Mouse (Mus musculus) 3134 (cell line): Measurements from ENCODE around the gene Fam69a.
"Not testable (repeated sequence)": the region's sequence is repeated elsewhere in the genome, so short reads cannot be mapped to it uniquely, and the experiment has no call there.

ENCODE experiments used
- DNase-seq: peaks from one replicate; pipeline ENCODE4 v3.0.0-alpha.2; 2011; ENCODE audit warnings: low spot score; ENCODE audit not compliant: insufficient read length; ENCODE audit errors: extremely low read depth

Fam69a gene

DNA sequence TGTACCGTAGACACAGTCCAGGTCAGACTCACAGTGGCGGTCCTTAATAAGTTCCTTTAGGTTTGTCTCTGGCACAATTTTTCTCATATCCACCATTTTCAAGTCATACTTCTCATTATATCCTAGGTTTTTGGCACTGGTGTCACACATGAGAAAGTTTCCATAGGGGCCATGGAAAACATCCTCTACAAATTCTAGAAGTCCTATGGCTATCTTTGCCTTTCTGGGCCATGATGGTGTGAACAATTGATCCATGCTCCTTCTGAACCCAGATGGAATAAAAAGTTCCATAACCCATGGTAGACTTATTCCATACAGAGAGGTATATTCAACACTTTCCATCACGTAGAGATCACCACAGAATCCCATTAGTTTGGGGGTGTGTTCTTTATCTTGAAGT is 77.2 kb downstream of the Fam69a start:
- DNase-seq, result no peak

GRCm38 (mm10) chr5:107908514-107909110 is 78.3 kb downstream of the Fam69a start:
- DNase-seq, result no peak

- DNase-seq, result no peak
Measured at GRCm38 (mm10) chr5:107904325-107904724, 82.6 kb downstream of the Fam69a start.

GRCm38 (mm10) chr5:107901014-107901615 is 85.8 kb downstream of the Fam69a start:
- DNase-seq, result no peak

- DNase-seq, result peak; percentile 85
Measured at GRCm38 (mm10) chr5:107900206-107901013, 86.5 kb downstream of the Fam69a start, which contains the start of gene Rpl5. TSS of gene Rpl5 (plus strand) at chr5:107900502.

GRCm38 (mm10) chr5:107896265-107896664 is 90.6 kb downstream of the Fam69a start:
- DNase-seq, result no peak

DNA sequence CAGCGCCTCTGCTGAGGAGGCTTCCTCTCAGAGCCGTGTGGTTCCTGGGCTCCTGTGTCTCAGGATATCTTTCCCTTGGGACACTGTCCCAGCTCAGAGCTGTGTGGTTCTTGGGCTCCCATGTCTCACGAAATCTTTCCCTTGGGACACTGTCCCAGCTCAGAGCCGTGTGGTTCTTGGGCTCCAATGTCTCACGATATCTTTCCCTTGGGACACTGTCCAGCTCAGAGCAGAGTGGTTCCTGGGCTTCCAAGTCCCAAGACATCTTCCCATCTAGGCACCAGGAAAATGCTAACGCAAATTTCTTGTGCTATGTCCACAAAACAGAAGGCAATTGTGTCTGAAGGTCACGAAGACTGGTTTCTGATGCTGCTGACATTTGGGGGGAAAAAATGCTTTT is 92.2 kb downstream of the Fam69a start:
- DNase-seq, result peak; percentile 76

DNA sequence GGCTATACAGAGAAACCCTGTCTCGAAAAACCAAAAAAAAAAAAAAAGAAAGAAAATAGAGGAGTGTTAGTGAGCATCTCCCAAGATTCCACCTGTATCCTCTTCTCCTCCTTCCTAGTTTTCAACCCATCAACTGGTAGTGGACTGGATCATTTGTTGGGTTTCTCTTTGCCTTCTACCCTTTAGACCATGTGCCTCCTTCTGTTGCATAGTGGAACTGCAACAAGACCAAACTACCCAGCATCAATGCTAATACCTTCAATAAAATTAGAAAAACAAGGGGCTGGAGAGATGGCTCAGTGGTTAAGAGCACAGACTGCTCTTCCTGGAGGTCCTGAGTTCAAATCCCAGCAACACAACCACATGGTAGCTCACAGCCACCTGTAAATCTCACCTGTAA is 95.4 kb downstream of the Fam69a start:
- not testable (repeated sequence) for DNase-seq

- DNase-seq, result no peak
Measured at GRCm38 (mm10) chr5:107889994-107890888, 96.6 kb downstream of the Fam69a start.

GRCm38 (mm10) chr5:107880710-107881109 is 106.2 kb downstream of the Fam69a start:
- no peak for DNase-seq

DNA sequence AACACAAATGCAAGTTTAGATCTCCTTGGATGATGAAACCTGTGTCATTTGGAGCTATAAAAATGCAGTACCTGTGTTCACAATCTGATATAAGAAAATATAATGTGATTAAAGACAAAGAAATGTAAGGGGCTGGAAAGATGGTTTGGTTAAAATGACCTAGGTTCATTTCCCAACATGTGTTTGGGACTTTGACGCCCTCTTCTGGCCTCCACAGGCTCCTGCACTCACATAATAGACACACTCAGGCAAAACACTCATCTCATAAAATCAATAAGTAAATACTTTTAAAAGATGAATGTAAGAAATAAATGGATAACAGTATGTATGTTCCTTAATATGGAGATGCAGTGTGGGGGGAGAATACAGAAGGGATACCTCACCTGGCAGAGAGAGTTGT is 109.8 kb downstream of the Fam69a start:
- no peak for DNase-seq

GRCm38 (mm10) chr5:107875261-107875611 is 111.6 kb downstream of the Fam69a start:
- no peak for DNase-seq

GRCm38 (mm10) chr5:107874561-107875260 is 112.2 kb downstream of the Fam69a start, which contains the start of gene Evi5:
TSS of gene Evi5 (minus strand) at chr5:107875107.
- DNase-seq, result no peak

DNA sequence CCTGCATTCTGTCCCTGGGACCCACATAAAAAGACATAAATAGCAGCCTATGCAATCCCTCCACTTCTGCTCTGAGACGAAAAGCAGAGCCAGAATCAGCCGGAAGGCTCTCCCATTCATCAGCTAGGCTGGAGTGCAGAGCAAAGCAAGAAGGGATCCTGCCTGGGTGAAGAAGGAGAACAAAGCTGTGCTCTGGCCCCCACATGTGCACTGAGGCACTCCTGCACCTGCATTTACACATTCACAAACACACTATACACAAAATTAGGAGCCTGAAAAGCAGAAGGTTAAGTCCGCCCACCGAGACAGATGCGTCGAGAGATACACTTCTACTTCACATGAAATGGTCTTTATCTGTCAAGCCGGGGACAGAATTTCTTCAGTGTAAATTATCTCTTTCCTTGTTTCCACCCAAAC is 113.0 kb downstream of the Fam69a start:
- DNase-seq, result no peak

- DNase-seq, result no peak
Measured at GRCm38 (mm10) chr5:107873330-107873729, 113.6 kb downstream of the Fam69a start.

DNA sequence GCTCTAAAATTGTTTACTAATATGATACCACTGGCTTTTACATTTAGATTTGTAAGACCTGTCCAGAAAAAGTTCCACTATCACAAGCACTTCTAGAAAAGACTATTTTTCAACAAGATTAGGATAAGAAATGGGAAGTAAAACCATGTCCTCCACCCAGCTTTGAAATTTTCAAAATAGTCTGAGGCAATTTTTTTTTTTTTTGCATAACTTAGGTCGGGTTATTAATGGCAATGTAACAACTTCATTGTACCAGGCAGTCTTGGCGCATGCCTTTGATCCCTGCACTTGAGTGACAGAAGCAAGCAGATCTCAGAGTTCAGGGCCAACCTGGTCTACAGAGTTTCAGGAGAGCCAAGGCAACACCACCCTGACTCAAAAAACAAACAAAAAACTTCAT is 117.2 kb downstream of the Fam69a start:
- DNase-seq, result no peak

- peak; percentile 93 for DNase-seq
Measured at GRCm38 (mm10) chr5:107868905-107869424, 117.9 kb downstream of the Fam69a start.

GRCm38 (mm10) chr5:107867970-107868904 is 118.6 kb downstream of the Fam69a start:
- DNase-seq, result peak; percentile 83
